Mouse (Mus musculus) limb, embryonic 15.5 days (tissue): ENCODE data around the gene Atp6v1g3. TPM values are rescaled to one million over a fixed set of nuclear protein-coding genes. Genes with fewer than 3 reads are reported as not detected.

ENCODE experiments used
- ATAC-seq: fragments of 200-750 bp; cut with Nextera tagmentation; 2 replicates; pipeline ENCODE4 v1.8.0; 2017; ENCODE audit warnings: low read depth, moderate TSS enrichment; ENCODE audit not compliant: insufficient number of reproducible peaks, low FRiP score, low TSS enrichment
- H3K27ac ChIP-seq: fragments of 300-500 bp; sonication (generic); 2 replicates; pipeline ENCODE4 v1.5.1; 2015; ENCODE audit warnings: moderate library complexity, mild to moderate bottlenecking, inconsistent platforms
- H3K27me3 ChIP-seq: fragments of 300-500 bp; sonication (generic); 2 replicates; pipeline ENCODE4 v1.6.1; 2015; ENCODE audit warnings: inconsistent platforms
- H3K36me3 ChIP-seq: fragments of 300-500 bp; sonication (generic); 2 replicates; pipeline ENCODE4 v1.6.1; 2015; ENCODE audit warnings: inconsistent platforms
- H3K4me1 ChIP-seq: fragments of 300-500 bp; sonication (generic); 2 replicates; pipeline ENCODE4 v1.6.1; 2015; ENCODE audit warnings: inconsistent platforms
- H3K4me2 ChIP-seq: fragments of 300-500 bp; sonication (generic); 2 replicates; pipeline ENCODE4 v1.6.1; 2015; ENCODE audit warnings: mild to moderate bottlenecking, inconsistent platforms
- H3K4me3 ChIP-seq: fragments of 300-500 bp; sonication (generic); 2 replicates; pipeline ENCODE4 v1.5.1; 2015; ENCODE audit warnings: mild to moderate bottlenecking, inconsistent platforms
- H3K9ac ChIP-seq: fragments of 300-500 bp; sonication (generic); 2 replicates; pipeline ENCODE4 v1.6.1; 2015; ENCODE audit warnings: inconsistent platforms
- H3K9me3 ChIP-seq: fragments of 300-500 bp; sonication (generic); 2 replicates; pipeline ENCODE4 v1.6.1; 2016; ENCODE audit warnings: inconsistent platforms
- WGBS: fragments of 180-500 bp; shearing (Covaris S2); methylation state at CpG from one replicate; pipeline ENCODE4 v1.1.7; 2015; 5-methylcytosine and 5-hydroxymethylcytosine counted together
- polyA plus RNA-seq: library from polyadenylated mRNA; unstranded; fragments of >200 nt; fragmentation: Nextera tagmentation; extraction: Ambion mirVana; gene quantifications from 2 replicates; pipeline ENCODE4 v1.2.1, GENCODE M21; 2015

Gene Atp6v1g3
- 0.08 and 0.24 TPM in 2 replicates for polyA plus RNA-seq

GRCm38 (mm10) chr1:138273438-138273837 is at the start of gene Atp6v1g3:
TSS of gene Atp6v1g3 (plus strand) at chr1:138273738.
- no peak within 1 kb of the TSS for H3K4me2 ChIP-seq
- no peaks in the 10 kb centered on the region for H3K27me3 ChIP-seq
- H3K4me1 ChIP-seq, result no peaks in the 10 kb centered on the region
- no peak within 1 kb of the TSS for H3K4me3 ChIP-seq
- no peak for ATAC-seq
- no peak within 1 kb of the TSS for H3K9ac ChIP-seq
- no peaks in the 10 kb centered on the region for H3K9me3 ChIP-seq
- WGBS, result 93% methylated on average over 2 of the region's 2 CpGs
- no peak within 1 kb of the TSS for H3K27ac ChIP-seq
- no peaks in the 10 kb centered on the region for H3K36me3 ChIP-seq

GRCm38 (mm10) chr1:138233051-138233450 is 40.5 kb upstream of the Atp6v1g3 start:
- no peaks in the 10 kb centered on the region for H3K9me3 ChIP-seq
- H3K27ac ChIP-seq, result no peak overlapping the region
- H3K4me1 ChIP-seq, result no peaks in the 10 kb centered on the region
- H3K9ac ChIP-seq, result no peak overlapping the region
- no peaks in the 10 kb centered on the region for H3K36me3 ChIP-seq
- no peak overlapping the region for H3K4me2 ChIP-seq
- H3K27me3 ChIP-seq, result no peaks in the 10 kb centered on the region
- H3K4me3 ChIP-seq, result no peak overlapping the region
- ATAC-seq, result no peak

GRCm38 (mm10) chr1:138237252-138237651 is 36.3 kb upstream of the Atp6v1g3 start:
- H3K9me3 ChIP-seq, result no peaks in the 10 kb centered on the region
- no peak overlapping the region for H3K4me2 ChIP-seq
- no peak overlapping the region for H3K4me3 ChIP-seq
- no peak for ATAC-seq
- H3K27me3 ChIP-seq, result no peaks in the 10 kb centered on the region
- H3K9ac ChIP-seq, result no peak overlapping the region
- no peaks in the 10 kb centered on the region for H3K36me3 ChIP-seq
- 87% methylated on average over 2 of the region's 2 CpGs for WGBS
- H3K27ac ChIP-seq, result no peak overlapping the region
- H3K4me1 ChIP-seq, result no peaks in the 10 kb centered on the region

- Histone ChIP-seq H3K4me3 (no peak overlapping the region), H3K9ac (no peak overlapping the region), H3K36me3 (no peaks in the 10 kb centered on the region), H3K27ac (no peak overlapping the region), H3K4me1 (peaks cover 7% of the 10 kb centered on the region), H3K27me3 (no peaks in the 10 kb centered on the region), H3K4me2 (no peak overlapping the region), H3K9me3 (no peaks in the 10 kb centered on the region)
- WGBS, result 30% methylated on average over 5 of the region's 5 CpGs
- ATAC-seq, result no peak
Measured at GRCm38 (mm10) chr1:138243947-138244346, 29.6 kb upstream of the Atp6v1g3 start.

- no peak overlapping the region for H3K4me3 ChIP-seq
- no peaks in the 10 kb centered on the region for H3K27me3 ChIP-seq
- no peak overlapping the region for H3K4me2 ChIP-seq
- H3K4me1 ChIP-seq, result peaks cover 7% of the 10 kb centered on the region
- no peak for ATAC-seq
- no peak overlapping the region for H3K9ac ChIP-seq
- no peaks in the 10 kb centered on the region for H3K36me3 ChIP-seq
- H3K27ac ChIP-seq, result no peak overlapping the region
- H3K9me3 ChIP-seq, result no peaks in the 10 kb centered on the region
- 8% methylated on average over 7 of the region's 7 CpGs for WGBS
Measured at GRCm38 (mm10) chr1:138244485-138244884, 29.1 kb upstream of the Atp6v1g3 start.

- Histone ChIP-seq H3K27ac (no peak overlapping the region), H3K4me2 (no peak overlapping the region), H3K4me1 (peaks cover 7% of the 10 kb centered on the region), H3K9me3 (no peaks in the 10 kb centered on the region), H3K4me3 (no peak overlapping the region), H3K27me3 (no peaks in the 10 kb centered on the region), H3K9ac (no peak overlapping the region), H3K36me3 (no peaks in the 10 kb centered on the region)
- 34% methylated on average over 4 of the region's 4 CpGs for WGBS
- ATAC-seq, result no peak; the same call in 1 of the 2 replicates
Measured at GRCm38 (mm10) chr1:138245103-138245502, 28.4 kb upstream of the Atp6v1g3 start.

- Histone ChIP-seq H3K4me3 (no peak overlapping the region), H3K9ac (no peak overlapping the region), H3K27me3 (no peaks in the 10 kb centered on the region), H3K4me2 (no peak overlapping the region), H3K9me3 (no peaks in the 10 kb centered on the region), H3K27ac (no peak overlapping the region), H3K36me3 (no peaks in the 10 kb centered on the region), H3K4me1 (peaks cover 7% of the 10 kb centered on the region)
- 30% methylated on average over 3 of the region's 3 CpGs for WGBS
- no peak; the same call in 1 of the 2 replicates for ATAC-seq
Measured at GRCm38 (mm10) chr1:138245533-138245932, 28.0 kb upstream of the Atp6v1g3 start.

GRCm38 (mm10) chr1:138246438-138247164 is 26.9 kb upstream of the Atp6v1g3 start:
- H3K27me3 ChIP-seq, result no peaks in the 10 kb centered on the region
- H3K4me2 ChIP-seq, result no peak overlapping the region
- no peak for ATAC-seq
- no peak overlapping the region for H3K27ac ChIP-seq
- H3K9ac ChIP-seq, result no peak overlapping the region
- H3K4me1 ChIP-seq, result peaks cover 7% of the 10 kb centered on the region
- no peaks in the 10 kb centered on the region for H3K9me3 ChIP-seq
- no peaks in the 10 kb centered on the region for H3K36me3 ChIP-seq
- WGBS, result 44% methylated on average over 7 of the region's 7 CpGs
- H3K4me3 ChIP-seq, result no peak overlapping the region

- Histone ChIP-seq H3K9ac (no peak overlapping the region), H3K4me1 (peaks cover 7% of the 10 kb centered on the region), H3K4me3 (no peak overlapping the region), H3K4me2 (no peak overlapping the region), H3K27ac (no peak overlapping the region), H3K36me3 (no peaks in the 10 kb centered on the region), H3K27me3 (no peaks in the 10 kb centered on the region), H3K9me3 (no peaks in the 10 kb centered on the region)
- 31% methylated on average over 8 of the region's 8 CpGs for WGBS
- ATAC-seq, result no peak
Measured at GRCm38 (mm10) chr1:138247699-138248483, 25.6 kb upstream of the Atp6v1g3 start.

GRCm38 (mm10) chr1:138248770-138249169 is 24.8 kb upstream of the Atp6v1g3 start:
- H3K4me1 ChIP-seq, result peaks cover 7% of the 10 kb centered on the region
- H3K9ac ChIP-seq, result no peak overlapping the region
- no peak for ATAC-seq
- H3K27me3 ChIP-seq, result no peaks in the 10 kb centered on the region
- H3K4me2 ChIP-seq, result no peak overlapping the region
- 78% methylated on average over 2 of the region's 2 CpGs for WGBS
- H3K9me3 ChIP-seq, result no peaks in the 10 kb centered on the region
- H3K27ac ChIP-seq, result no peak overlapping the region
- no peaks in the 10 kb centered on the region for H3K36me3 ChIP-seq
- H3K4me3 ChIP-seq, result no peak overlapping the region

GRCm38 (mm10) chr1:138250951-138251350 is 22.6 kb upstream of the Atp6v1g3 start:
- Histone ChIP-seq H3K27ac (no peak overlapping the region), H3K4me2 (no peak overlapping the region), H3K27me3 (no peaks in the 10 kb centered on the region), H3K9me3 (no peaks in the 10 kb centered on the region), H3K36me3 (no peaks in the 10 kb centered on the region), H3K4me1 (0 out of 2 replicates have a peak, but pooled peaks cover 4% of the 10 kb centered on the region), H3K9ac (no peak overlapping the region), H3K4me3 (no peak overlapping the region)
- 81% methylated on average over 2 of the region's 2 CpGs for WGBS
- no peak for ATAC-seq

- 96% methylated on average over 4 of the region's 4 CpGs for WGBS
- H3K27me3 ChIP-seq, result no peaks in the 10 kb centered on the region
- H3K9me3 ChIP-seq, result no peaks in the 10 kb centered on the region
- H3K9ac ChIP-seq, result no peak overlapping the region
- no peak overlapping the region for H3K4me3 ChIP-seq
- no peak overlapping the region for H3K4me2 ChIP-seq
- H3K4me1 ChIP-seq, result no peaks in the 10 kb centered on the region
- H3K36me3 ChIP-seq, result no peaks in the 10 kb centered on the region
- no peak for ATAC-seq
- H3K27ac ChIP-seq, result no peak overlapping the region
Measured at GRCm38 (mm10) chr1:138256172-138256789, 17.3 kb upstream of the Atp6v1g3 start.
